Mouse (Mus musculus) heart, embryonic 12.5 days (tissue): ENCODE measurements around the gene Gm4881. TPM values are rescaled to one million over a fixed set of nuclear protein-coding genes. Genes with fewer than 3 reads are reported as not detected.

Experiments used
- ATAC-seq: fragments of 200-750 bp; cut with Nextera tagmentation; 2 replicates; pipeline ENCODE4 v1.8.0; 2017; ENCODE audit warnings: moderate TSS enrichment, moderate library complexity; ENCODE audit not compliant: insufficient number of reproducible peaks, low FRiP score
- H3K27ac ChIP-seq: fragments of 300-500 bp; sonication (generic); 2 replicates; pipeline ENCODE4 v1.5.1; 2016; ENCODE audit warnings: mild to moderate bottlenecking, moderate library complexity; ENCODE audit not compliant: poor library complexity, severe bottlenecking
- H3K27me3 ChIP-seq: fragments of 300-500 bp; sonication (generic); replicated peaks from 2 replicates; pipeline ENCODE4 v1.6.1; 2016; ENCODE audit warnings: mild to moderate bottlenecking, moderate library complexity
- H3K36me3 ChIP-seq: fragments of 300-500 bp; sonication (generic); 2 replicates; pipeline ENCODE4 v1.6.1; 2016; ENCODE audit warnings: mild to moderate bottlenecking, moderate library complexity
- H3K4me1 ChIP-seq: fragments of 300-500 bp; sonication (generic); replicated peaks from 2 replicates; pipeline ENCODE4 v1.6.1; 2016; ENCODE audit warnings: mild to moderate bottlenecking
- H3K4me2 ChIP-seq: fragments of 300-500 bp; sonication (generic); 2 replicates; pipeline ENCODE4 v1.6.1; 2016; ENCODE audit warnings: mild to moderate bottlenecking, moderate library complexity
- H3K4me3 ChIP-seq: fragments of 300-500 bp; sonication (generic); 2 replicates; pipeline ENCODE4 v1.5.1; 2016; ENCODE audit warnings: mild to moderate bottlenecking
- H3K9ac ChIP-seq: fragments of 300-500 bp; sonication (generic); 2 replicates; pipeline ENCODE4 v1.6.1; 2016; ENCODE audit warnings: mild to moderate bottlenecking, moderate library complexity
- H3K9me3 ChIP-seq: fragments of 300-500 bp; sonication (generic); replicated peaks from 2 replicates; pipeline ENCODE4 v1.6.1; 2016; ENCODE audit warnings: mild to moderate bottlenecking, moderate library complexity
- WGBS: fragments of 180-500 bp; shearing (Covaris S2); methylation state at CpG from one replicate; pipeline ENCODE4 v1.1.7; 2016; 5-methylcytosine and 5-hydroxymethylcytosine counted together
- polyA plus RNA-seq: library from polyadenylated mRNA; unstranded; fragments of >200 nt; fragmentation: Nextera tagmentation; extraction: Ambion mirVana; gene quantifications from 2 replicates; pipeline ENCODE4 v1.2.1, GENCODE M21; 2016

Gm4881 gene
- polyA plus RNA-seq, 1 experiment from 2014 or later: not detected

- no peak overlapping the region for H3K9ac ChIP-seq
- H3K27me3 ChIP-seq: no peaks in the 10 kb centered on the region
- peaks cover 9% of the 10 kb centered on the region for H3K4me1 ChIP-seq
- H3K36me3 ChIP-seq: peaks cover 14% of the 10 kb centered on the region; the same call in 1 of the 2 replicates
- no peak overlapping the region for H3K4me2 ChIP-seq
- no peaks in the 10 kb centered on the region for H3K9me3 ChIP-seq
- no peak for ATAC-seq
- H3K27ac ChIP-seq: no peak overlapping the region
- WGBS: 79% methylated on average over 4 of the region's 4 CpGs
- no peak overlapping the region for H3K4me3 ChIP-seq
These were observed 28.9 kb upstream of the Gm4881 start for GRCm38 (mm10) chr7:24973208-24973607.

- ATAC-seq: peak; percentile 95
- peaks cover 14% of the 10 kb centered on the region; the same call in 1 of the 2 replicates for H3K36me3 ChIP-seq
- H3K9ac ChIP-seq: peak within 1 kb of the TSS; percentile 85
- peak within 1 kb of the TSS; percentile 73 for H3K4me3 ChIP-seq
- H3K4me2 ChIP-seq: peak within 1 kb of the TSS; percentile 78
- peak within 1 kb of the TSS; percentile 76 for H3K27ac ChIP-seq
- H3K9me3 ChIP-seq: no peaks in the 10 kb centered on the region
- H3K4me1 ChIP-seq: peaks cover 9% of the 10 kb centered on the region
- no peaks in the 10 kb centered on the region for H3K27me3 ChIP-seq
- WGBS: 0% methylated on average over 45 of the region's 45 CpGs
These were observed 27.9 kb upstream of the Gm4881 start, which contains the start of gene Rabac1 for GRCm38 (mm10) chr7:24971972-24972893. Gene Rabac1 (minus strand): TSS chr7:24972754.

GRCm38 (mm10) chr7:24971261-24971971, 27.1 kb upstream of the Gm4881 start:
- Histone ChIP-seq H3K4me3 (peak overlapping the region; percentile 73), H3K36me3 (peaks cover 14% of the 10 kb centered on the region; the same call in 1 of the 2 replicates), H3K9ac (peak overlapping the region; percentile 85), H3K9me3 (no peaks in the 10 kb centered on the region), H3K4me1 (peaks cover 9% of the 10 kb centered on the region), H3K27ac (no peak overlapping the region), H3K4me2 (peak overlapping the region; percentile 78), H3K27me3 (no peaks in the 10 kb centered on the region)
- ATAC-seq: no peak
- 7% methylated on average over 19 of the region's 19 CpGs for WGBS

GRCm38 (mm10) chr7:24970341-24970740, 26.0 kb upstream of the Gm4881 start:
- ATAC-seq: no peak
- Histone ChIP-seq H3K36me3 (peaks cover 14% of the 10 kb centered on the region; the same call in 1 of the 2 replicates), H3K27me3 (no peaks in the 10 kb centered on the region), H3K4me3 (no peak overlapping the region), H3K4me1 (peaks cover 9% of the 10 kb centered on the region), H3K27ac (no peak overlapping the region), H3K9me3 (no peaks in the 10 kb centered on the region), H3K4me2 (no peak overlapping the region), H3K9ac (no peak overlapping the region)
- 96% methylated on average over 3 of the region's 3 CpGs for WGBS

- Histone ChIP-seq H3K9me3 (no peaks in the 10 kb centered on the region), H3K4me2 (no peak overlapping the region), H3K9ac (no peak overlapping the region), H3K36me3 (peaks cover 14% of the 10 kb centered on the region; the same call in 1 of the 2 replicates), H3K4me3 (no peak overlapping the region), H3K4me1 (peaks cover 9% of the 10 kb centered on the region), H3K27ac (no peak overlapping the region), H3K27me3 (no peaks in the 10 kb centered on the region)
- ATAC-seq: no peak
- WGBS: 74% methylated on average over 11 of the region's 12 CpGs
These were observed 25.5 kb upstream of the Gm4881 start for GRCm38 (mm10) chr7:24969805-24970204.

- H3K36me3 ChIP-seq: peaks cover 14% of the 10 kb centered on the region; the same call in 1 of the 2 replicates
- peaks cover 9% of the 10 kb centered on the region for H3K4me1 ChIP-seq
- no peaks in the 10 kb centered on the region for H3K9me3 ChIP-seq
- 76% methylated on average over 6 of the region's 6 CpGs for WGBS
- H3K27ac ChIP-seq: no peak overlapping the region
- no peak for ATAC-seq
- no peak overlapping the region for H3K4me3 ChIP-seq
- no peaks in the 10 kb centered on the region for H3K27me3 ChIP-seq
- H3K4me2 ChIP-seq: no peak overlapping the region
- H3K9ac ChIP-seq: no peak overlapping the region
These were observed 24.2 kb upstream of the Gm4881 start for GRCm38 (mm10) chr7:24968463-24968862.

- Histone ChIP-seq H3K4me1 (peaks cover 9% of the 10 kb centered on the region), H3K27me3 (no peaks in the 10 kb centered on the region), H3K4me2 (no peak overlapping the region), H3K36me3 (peaks cover 14% of the 10 kb centered on the region; the same call in 1 of the 2 replicates), H3K9me3 (no peaks in the 10 kb centered on the region), H3K4me3 (no peak overlapping the region), H3K27ac (no peak overlapping the region), H3K9ac (no peak overlapping the region)
- WGBS: 78% methylated on average over 8 of the region's 8 CpGs
- ATAC-seq: no peak
These were observed 23.7 kb upstream of the Gm4881 start for GRCm38 (mm10) chr7:24967966-24968365.

- no peaks in the 10 kb centered on the region for H3K9me3 ChIP-seq
- no peak overlapping the region for H3K4me3 ChIP-seq
- H3K4me1 ChIP-seq: no peaks in the 10 kb centered on the region
- H3K9ac ChIP-seq: no peak overlapping the region
- no peak overlapping the region for H3K27ac ChIP-seq
- H3K27me3 ChIP-seq: no peaks in the 10 kb centered on the region
- peaks cover 10% of the 10 kb centered on the region; the same call in 1 of the 2 replicates for H3K36me3 ChIP-seq
- no peak for ATAC-seq
- WGBS: 8% methylated on average over 5 of the region's 5 CpGs
- H3K4me2 ChIP-seq: no peak overlapping the region
These were observed 20.7 kb upstream of the Gm4881 start for GRCm38 (mm10) chr7:24964897-24965535.

- Histone ChIP-seq H3K9ac (0 out of 2 replicates have a peak overlapping the region, but pooled peaks have one; percentile 9), H3K4me2 (no peak overlapping the region), H3K36me3 (peaks cover 3% of the 10 kb centered on the region; the same call in 1 of the 2 replicates), H3K4me3 (no peak overlapping the region), H3K9me3 (no peaks in the 10 kb centered on the region), H3K27ac (no peak overlapping the region), H3K27me3 (no peaks in the 10 kb centered on the region), H3K4me1 (no peaks in the 10 kb centered on the region)
- WGBS: 59% methylated on average over 2 of the region's 2 CpGs
- no peak for ATAC-seq
These were observed 20.0 kb upstream of the Gm4881 start for GRCm38 (mm10) chr7:24964288-24964687.

- 4% methylated on average over 28 of the region's 33 CpGs for WGBS
- Histone ChIP-seq H3K27me3 (peaks cover 73% of the 10 kb centered on the region), H3K9me3 (peaks cover 3% of the 10 kb centered on the region), H3K4me3 (peak overlapping the region; percentile 51), H3K9ac (peak overlapping the region; percentile 52; the same call in 1 of the 2 replicates), H3K36me3 (no peaks in the 10 kb centered on the region), H3K4me1 (peaks cover 15% of the 10 kb centered on the region), H3K27ac (no peak overlapping the region), H3K4me2 (peak overlapping the region; percentile 79)
- no peak for ATAC-seq
These were observed 10.9 kb upstream of the Gm4881 start for GRCm38 (mm10) chr7:24955226-24955625.
